Mouse (Mus musculus): ENCODE measurements around the gene Wdtc1.

The Wdtc1 gene

DNA sequence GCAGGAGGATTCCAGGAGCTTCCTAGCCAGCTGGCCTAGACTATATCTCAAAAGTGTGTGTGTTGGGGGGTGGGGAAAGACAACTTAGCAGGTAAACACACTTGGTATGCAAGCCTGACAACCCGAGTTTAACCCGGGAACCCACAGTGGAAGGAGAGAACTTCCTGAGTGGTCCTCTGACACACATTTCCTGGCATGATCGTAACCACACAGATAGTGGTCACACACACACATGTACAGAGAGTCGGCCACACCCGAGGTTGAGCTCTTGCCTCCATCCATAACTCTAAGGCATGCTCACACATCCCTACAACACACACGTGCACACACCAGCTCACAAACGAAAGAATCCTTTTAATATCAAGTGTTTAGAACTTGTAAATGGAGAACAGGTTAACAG is 25.2 kb downstream of the Wdtc1 start:
- in situ Hi-C loops (cut with MseI, MboI) = no loop called here

DNA sequence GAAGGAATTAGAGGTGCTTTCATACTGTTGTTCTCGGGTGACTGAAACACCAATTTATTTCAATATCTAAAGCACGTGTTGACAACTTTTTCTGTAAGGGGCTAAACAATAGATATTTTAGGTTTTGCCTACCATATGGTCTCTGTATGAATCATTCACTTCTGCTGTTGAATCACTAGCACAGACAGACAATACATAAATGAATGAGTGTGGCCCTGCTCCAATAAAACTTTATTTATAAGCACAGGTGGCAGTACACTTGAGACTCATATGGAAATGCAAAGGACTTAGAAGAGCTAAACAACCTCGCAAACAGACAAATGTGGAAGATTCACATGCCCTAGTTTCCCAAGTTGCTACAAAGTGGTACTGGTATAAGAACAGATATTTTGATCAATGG is 33.6 kb downstream of the Wdtc1 start:
- in situ Hi-C loops (cut with MseI, MboI) = no loop called here

DNA sequence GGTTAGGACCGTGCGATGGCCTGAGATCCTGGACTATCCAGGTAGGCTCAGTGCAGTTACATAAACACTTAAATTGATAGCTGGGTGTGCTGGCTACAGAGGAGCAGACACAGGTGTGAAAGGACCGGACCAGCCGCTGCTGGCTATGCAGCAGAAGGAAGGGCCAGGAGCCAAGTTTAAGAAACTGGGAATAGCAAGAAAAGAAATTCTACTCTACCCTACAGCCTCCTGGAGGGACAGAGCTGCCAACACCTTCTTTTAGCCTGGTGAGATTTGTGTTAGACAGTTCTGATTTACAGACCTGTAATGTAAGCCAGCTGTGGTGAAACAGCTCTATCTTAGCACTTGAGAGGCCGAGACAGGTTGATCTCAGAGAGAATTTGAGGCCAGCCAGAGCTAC is 37.3 kb downstream of the Wdtc1 start:
- in situ Hi-C loops (cut with MseI, MboI) = no loop called here

DNA sequence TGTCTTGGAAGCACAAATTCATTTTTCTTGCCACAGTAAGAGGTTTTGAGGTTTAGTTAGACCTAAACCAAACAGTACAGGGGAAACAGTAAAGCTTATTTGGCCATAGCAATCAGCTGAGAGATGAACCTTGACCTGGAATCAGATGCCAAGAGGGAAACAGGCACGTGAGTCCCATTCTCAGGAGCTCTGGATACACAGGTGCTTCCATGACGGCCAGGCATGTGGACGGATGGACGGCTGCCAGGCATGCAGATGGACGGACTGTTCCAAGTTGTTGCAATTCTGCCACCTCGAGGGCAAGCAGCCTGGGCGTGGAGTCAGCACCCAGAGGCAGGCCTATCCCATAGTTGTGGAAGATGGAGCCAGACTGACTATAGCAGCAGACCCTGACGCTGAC is 38.4 kb downstream of the Wdtc1 start:
- in situ Hi-C loops (cut with MseI, MboI) = no loop called here

DNA sequence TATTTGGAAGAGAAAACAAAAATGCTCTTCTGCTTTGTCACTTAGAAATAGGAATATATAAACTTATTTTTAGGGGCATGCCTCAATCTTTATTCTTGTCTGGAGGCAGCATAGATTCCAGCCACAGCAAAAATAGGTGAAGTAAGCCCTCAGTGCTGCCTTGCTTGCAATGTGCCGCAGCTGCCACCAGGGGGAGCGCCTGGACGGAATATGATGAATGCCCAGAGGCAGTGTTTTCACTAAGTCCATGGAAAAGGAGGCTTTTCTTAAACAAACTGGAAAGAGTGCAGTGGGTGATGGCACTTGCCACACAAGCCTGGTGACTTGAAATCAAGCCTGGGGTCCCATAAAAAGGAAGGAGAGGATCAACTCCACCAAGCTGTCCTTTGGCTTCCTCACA is 43.3 kb downstream of the Wdtc1 start:
- in situ Hi-C loops (cut with MseI, MboI) = no loop called here

DNA sequence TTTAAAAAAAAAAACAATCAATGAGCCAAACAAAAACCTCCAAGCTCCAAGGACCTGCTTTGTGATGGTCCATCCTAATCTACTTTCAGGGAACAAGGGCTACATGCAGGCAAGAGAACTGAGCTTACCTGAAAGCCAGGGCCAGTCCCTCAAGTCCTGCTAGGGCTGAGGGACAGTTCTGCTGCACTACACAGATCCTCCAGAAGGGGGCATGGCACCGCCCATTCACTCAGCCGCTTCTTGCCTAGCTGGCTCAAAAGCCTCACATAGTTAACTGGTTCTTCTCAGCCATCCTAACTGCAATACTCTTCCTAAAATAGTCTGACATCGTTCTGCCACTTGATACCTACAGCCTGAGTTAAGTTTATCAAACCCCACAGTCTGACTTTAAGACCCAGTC is 46.0 kb downstream of the Wdtc1 start:
- in situ Hi-C loops (cut with MseI, MboI) = no loop called here

DNA sequence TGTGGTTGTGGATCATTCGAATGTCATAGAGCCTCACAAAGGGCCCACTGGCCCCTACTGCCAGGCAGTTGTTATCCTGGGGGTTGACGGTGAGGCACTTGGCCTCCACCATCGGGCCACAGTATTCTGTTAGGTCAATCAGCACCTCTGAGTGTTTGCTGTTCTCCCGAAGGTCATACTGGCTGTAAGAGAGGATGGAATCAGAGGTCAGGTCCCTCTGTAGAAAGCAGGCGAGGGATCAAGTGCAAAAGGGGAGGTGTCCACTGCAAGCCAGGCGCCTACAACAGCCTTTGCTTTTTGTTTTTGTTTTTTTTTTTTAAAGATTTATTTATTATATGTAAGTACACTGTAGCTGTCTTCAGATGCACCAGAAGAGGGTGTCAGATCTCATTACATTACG is 47.5 kb downstream of the Wdtc1 start:
- in situ Hi-C loops (cut with MseI, MboI) = no loop called here

DNA sequence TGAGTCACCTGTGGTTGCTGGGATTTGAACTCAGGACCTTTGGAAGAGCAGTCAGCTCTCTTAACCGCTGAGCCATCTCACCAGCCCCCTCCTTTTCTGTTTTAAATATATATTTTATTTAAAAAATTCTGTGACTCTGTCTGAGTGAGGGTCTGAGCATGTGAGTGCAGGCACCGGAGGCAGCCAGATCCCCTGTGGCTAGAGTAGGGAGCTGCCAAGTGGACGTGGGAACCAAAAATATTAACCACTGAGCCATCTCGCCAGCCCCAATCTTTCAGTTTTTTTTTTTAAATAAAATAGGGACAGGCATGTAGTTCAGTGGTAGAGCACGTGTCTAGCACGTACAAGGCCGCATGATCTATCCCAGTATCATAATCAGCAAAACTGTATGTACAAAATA is 48.5 kb downstream of the Wdtc1 start:
- in situ Hi-C loops (cut with MseI, MboI) = no loop called here

DNA sequence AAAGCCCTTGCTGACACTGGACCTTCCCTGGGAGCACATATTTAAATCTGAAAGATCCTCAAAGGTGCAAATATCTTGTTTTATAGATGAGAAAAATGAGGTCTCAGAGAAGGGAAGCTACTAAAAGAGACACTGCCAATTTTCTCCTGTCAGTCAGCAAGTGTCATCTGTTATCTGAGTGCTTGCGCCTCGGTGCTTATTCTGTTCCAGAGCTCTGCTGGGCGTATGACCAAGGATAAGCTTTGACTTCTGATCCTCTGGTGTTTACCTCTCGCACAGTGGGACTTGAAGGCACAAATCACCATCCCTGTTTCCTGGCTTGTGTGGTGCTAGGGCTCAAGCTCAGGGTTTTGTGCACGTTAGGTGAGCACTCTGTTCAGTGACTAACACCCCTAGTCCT is 50.6 kb downstream of the Wdtc1 start:
- in situ Hi-C loops (cut with MseI, MboI) = no loop called here

DNA sequence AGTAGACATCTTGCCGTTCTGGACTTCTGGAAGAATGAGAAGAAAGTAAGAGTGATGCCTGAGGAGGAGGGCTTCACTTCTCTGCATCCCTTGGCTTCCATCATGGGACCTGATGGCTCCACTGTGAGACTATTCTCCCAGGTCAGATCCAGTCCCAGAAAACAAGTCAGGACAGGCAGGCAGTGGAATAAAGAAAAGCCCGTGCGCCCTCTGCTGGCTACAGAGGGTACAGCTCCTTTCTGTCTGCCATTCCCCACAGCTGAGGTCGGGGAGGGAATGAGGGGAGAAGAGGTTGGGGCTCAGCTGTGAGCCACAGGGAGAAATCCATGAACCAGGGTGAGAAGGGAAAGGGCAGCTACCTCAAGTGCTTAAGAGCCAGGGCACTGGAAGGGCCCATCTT is 51.5 kb downstream of the Wdtc1 start:
- in situ Hi-C loops (cut with MseI, MboI) = no loop called here

DNA sequence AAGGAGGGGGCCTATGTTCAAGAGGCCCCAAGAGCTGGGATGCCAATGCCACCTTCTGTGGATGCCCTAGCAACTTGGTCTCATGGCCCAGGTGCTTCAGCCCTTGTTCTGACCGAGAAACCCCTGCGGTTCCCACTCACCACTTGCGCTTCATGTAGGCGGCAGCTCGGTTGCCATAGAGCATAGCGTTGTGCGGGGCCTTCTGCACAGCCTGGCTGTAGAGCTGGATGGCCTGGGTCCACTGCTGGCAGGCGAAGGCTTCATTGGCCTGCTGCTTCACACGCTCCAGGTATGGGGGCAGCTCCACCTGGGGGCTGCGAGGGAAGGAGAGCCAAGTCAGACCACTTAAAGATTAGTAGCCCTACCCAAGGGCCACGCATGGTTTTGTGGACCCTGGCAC is 52.9 kb downstream of the Wdtc1 start:
- in situ Hi-C loops (cut with MseI, MboI) = no loop called here

DNA sequence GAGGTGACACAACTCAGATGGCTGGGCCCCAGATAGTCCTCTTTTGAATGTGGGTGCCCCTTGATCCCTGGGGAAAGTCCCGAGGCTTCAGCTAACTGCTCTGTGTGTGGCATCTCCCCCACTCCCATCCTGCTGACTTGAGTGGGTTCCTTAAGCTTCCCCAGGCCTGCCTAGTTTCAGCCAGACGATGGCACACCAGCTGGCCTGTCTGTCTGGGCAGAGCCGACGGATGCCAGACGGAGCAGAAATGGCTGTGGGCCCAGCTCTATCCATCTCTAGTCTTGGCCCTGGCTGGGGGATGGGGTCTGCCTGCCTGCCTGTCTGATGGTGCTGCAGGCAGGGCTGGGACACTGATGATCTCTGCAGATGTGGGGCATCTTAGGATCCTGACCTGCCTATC is 53.6 kb downstream of the Wdtc1 start:
- in situ Hi-C loops (cut with MseI, MboI) = no loop called here

DNA sequence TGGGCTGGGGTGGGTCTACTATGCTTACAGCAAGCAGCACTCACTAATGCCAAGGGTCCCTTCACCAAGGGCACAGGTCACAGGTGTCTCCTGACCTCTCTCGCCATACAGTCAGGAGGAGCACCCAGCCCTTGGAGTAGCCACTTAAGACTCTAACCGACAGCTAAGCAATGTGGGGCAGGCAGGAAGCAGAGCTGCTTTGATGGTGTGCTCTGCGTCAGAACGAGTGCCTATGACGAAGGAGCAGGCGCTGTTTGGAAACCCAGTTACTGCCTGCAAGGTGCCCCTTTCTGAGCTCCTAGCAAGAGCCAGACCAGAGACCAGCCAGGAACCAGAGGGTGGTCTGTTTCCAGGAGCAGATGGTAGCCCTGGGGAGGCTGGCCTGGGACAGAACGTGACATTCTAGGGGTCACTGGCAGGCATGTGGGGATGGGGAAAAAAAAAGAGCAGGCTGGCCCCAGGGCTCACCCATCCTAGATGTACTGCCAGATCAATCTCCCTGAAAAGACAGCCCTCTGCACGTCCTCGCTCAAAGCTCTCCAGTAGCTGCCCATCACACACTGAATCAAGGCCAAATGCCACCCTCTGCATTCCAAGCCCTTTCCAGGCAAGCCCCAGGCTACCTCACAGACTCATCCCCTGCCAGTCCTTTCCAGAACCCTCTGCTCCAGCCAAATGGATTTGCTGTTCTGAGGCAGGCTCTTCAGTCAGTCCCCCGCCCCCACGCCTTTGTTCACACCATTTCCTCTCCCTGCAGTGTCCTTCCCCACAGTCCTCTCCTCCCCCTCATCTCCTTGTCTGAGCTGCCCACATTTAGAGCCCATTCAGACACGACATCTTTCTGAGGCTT is 54.5 kb downstream of the Wdtc1 start:
- in situ Hi-C loops (cut with MseI, MboI) = no loop called here

DNA sequence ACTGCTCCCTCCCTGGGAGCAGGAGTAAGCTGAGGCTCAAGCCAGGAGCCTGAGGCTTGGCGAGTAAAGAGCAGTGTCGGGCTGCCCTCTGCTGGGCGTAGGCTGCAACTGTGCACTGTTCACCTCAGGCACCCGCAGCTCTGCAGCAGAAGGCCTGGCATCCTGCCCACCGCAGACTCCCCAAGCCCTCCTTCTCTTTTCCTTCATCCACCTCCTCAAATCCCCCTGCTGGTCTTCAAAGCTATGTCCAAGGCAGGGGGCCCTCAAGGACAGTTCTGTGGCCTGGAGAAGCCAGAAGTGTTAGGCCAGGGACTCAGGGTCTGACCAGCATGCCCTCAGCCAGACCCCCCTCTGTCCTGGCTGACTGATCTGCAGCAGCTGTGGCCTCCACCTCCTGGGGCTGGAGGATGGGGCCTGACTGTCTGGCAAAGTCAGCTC is 55.5 kb downstream of the Wdtc1 start:
- in situ Hi-C loops (cut with MseI, MboI) = no loop called here

DNA sequence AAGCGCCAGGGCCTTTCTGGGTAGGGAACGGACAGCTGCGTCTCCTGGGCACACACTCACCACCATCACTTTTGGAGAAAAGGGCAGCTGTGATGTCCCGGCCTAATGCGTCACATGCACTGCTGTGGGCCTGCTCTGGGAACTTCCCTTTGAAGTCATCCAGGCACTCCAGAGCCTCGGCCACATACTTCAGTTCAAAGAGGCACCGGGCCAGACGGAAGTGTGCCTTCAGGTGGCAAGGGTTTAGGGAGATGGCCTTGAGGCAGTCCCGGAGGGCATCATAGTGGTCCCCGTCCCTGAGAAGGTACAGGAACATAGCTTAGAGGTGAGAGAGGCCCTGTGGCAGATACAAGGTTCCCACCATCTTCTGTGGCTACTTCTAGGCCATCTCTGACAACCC is 55.9 kb downstream of the Wdtc1 start:
- in situ Hi-C loops (cut with MseI, MboI) = no loop called here

DNA sequence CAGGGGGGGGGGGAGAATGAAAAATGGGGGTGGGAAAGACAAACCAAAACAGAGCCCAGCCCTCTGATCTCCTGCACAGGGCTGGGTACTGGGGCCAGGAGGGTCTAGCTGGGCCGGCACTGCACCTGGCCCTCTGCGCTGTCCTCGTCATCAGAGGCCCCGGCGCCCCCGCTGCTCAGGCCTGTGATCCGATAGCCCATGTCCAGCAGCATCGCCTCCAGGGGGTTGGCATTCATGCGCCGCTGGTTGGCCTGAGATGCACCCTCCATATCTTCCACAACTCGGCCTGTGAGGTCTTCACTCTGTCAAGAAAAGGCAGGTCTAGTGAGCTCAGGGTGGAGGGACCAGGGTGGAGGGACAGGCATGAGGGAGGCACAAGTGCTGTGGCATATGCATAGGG is 59.2 kb downstream of the Wdtc1 start:
- in situ Hi-C loops (cut with MseI, MboI) = no loop called here

DNA sequence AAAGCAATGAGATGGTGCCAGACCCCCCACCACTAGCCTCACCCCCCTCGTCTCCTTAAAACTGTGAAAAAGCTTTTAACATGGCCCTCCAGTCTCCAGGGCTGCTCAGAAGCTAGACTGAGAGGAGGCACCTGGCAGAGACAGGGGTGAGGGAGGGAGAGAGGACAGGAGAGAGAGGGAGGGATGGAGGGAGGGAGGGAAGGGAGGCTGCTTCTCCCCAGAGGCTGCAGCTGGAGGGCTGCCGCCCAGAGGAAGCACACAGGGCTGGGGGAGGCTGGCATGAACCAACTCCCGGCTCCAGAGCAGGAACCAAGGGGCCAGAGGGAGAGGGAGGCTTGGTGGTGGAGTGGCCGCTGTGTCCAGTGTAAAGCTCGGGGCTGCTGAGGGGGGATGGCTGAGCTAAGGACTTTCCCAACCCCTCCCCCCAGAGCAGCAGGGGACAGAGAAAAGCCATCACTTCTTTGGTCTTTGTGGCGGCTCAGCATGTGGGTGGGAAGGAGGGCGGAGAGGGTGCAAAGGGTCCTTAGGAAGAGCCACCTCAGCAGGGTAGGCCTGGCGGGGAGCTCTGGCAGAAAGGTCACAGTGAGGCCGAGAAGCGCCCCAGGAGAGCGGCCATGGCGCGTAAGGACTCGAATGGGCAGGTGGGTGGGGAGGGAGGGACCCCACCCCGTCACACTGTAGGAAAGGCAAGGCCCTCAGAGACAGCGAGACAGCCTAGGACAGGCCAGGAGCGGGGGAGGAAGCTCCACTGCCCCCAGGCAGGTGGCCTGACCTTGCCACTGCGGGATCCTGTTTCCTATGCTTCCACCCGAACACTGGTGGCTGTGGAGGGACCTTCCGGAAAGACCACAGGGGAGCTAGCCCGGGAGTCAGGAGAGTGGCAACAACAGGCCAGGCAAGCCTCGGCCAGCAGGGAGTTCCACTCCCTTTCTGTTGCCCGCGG is 60.1 kb downstream of the Wdtc1 start:
- in situ Hi-C loops (cut with MseI, MboI) = no loop called here

DNA sequence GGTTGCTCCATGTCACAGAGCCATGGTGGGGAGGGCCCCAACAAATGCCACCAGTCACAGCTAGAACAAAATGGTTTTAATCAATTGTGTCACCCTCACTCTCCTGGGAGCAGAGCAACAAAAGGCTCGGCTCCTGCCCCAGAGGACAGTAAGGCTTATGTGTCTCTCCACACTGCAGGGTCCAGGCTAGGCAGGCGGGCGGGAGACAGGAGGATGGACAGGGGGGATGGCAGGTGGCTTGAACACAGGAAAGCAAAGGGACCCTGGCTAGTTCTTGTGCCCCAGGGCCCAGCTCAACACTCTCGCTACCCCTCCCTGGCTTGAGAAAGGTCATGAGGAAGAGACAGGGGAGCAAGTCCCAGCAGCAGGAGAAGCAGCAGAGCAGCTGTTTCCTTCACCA is 60.9 kb downstream of the Wdtc1 start:
- in situ Hi-C loops (cut with MseI, MboI) = no loop called here

DNA sequence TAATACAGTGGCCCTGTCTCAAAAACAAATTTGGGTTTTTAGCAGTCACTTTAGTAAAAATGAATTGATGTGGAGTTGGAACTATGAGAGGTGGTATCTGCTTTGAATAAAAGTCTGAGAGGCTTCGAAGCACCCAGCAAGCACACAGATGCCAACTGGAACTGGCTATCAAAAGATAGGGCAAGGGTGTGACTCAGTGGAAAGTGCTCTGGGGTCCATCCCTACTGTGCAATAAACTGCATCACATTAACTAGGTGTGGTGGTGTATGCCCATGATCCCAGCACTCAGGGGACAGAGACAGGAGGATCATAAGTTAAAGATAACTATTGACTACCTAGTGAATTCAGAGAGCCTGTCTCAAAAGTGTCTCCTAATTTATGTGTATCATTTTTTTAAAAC is 62.0 kb downstream of the Wdtc1 start:
- in situ Hi-C loops (cut with MseI, MboI) = no loop called here

DNA sequence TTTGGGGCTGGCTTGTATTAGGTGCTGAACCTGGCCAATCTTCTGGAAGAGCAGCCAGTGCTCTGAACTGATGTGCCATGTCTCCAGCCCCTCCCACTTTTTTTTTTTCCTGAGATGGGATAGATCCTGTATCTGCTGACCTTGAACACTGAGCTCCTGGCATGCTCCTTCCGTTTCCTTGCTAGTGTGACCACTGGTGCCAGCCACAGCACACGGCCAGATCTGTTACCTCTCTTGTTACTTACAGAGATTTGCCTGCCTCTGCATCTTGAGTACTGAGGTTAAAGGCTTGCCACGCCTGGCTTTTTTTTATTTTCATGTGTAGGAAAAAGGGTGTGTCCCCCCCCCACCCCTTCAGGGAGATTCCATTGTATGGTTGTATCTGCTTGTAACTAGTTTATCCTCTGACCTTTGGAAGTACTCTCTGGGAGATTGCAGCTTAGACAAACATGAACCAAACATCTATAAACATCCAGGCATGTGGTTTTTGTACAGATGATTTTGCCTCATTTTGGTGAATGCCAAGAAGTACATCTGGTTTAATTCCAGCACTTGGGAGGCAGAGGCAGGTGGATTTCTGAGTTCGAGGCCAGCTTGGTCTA is 66.7 kb downstream of the Wdtc1 start:
- in situ Hi-C loops (cut with MseI, MboI) = no loop called here

DNA sequence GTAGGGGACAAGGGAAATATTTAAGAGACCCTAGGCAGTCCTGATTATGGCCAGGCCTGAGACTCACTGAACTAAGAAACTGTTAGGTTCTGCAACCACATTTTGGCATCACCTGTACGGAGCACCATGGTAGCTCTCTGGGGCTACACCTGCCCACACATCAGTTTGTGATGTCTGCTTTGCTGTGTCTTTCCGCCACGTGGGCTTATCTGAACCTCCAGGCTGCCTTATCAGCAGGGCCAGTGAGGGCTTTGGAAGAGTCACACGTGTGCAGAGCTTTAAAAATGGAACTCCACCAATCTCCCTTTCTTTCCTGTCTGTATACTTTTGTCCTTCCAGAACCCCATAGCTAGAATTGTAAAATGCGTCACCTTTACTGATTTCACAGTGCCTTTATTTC is 67.3 kb downstream of the Wdtc1 start:
- in situ Hi-C loops (cut with MseI, MboI) = no loop called here

DNA sequence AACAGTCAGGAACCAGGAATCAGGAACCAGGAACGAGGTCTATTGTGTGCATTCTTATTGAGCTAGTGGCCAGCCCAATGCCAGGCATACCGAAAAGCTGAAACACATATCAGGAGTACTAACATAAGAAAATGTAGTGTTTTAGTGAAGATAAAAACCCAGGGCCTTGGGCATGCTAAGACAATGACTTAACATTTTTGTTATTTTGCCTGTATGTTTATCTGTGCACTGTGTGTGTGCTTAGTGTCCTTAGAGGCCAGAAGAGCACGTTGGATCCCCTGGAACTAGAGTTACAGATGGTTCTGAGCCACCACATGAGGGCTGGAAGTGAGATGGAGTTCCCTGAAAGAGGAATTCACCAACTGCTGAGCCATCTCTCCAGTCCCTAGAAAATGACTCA is 68.0 kb downstream of the Wdtc1 start:
- in situ Hi-C loops (cut with MseI, MboI) = no loop called here

DNA sequence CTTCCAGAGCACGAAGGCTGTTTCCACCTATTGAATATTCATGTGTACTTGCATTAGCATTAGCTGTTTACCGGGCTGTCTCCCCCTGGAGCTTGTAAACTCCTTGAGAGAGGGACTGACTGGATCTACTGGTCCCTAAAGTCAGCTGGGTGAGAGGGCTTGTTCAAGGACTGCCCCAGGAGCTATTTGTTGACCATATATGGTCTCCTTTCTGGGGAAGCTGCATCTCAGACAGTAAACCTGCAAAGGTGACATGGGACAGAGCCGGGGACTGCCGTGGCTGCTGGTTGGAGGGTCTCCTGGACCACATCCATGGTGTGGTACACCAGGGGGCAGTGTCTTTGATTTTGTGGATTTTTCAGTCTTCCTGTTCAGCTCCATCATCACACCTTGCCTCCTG is 70.6 kb downstream of the Wdtc1 start:
- in situ Hi-C loops (cut with MseI, MboI) = no loop called here

All from mouse trophoblast stem cell (cell line).